Mouse (Mus musculus): ENCODE measurements at regions not wholly inside any gene's neighbourhood (a gene's known extent, or its start where the extent isn't known, plus 50 kb on each side); places are given as distances from the start of the nearest gene placed in this dataset.

DNA sequence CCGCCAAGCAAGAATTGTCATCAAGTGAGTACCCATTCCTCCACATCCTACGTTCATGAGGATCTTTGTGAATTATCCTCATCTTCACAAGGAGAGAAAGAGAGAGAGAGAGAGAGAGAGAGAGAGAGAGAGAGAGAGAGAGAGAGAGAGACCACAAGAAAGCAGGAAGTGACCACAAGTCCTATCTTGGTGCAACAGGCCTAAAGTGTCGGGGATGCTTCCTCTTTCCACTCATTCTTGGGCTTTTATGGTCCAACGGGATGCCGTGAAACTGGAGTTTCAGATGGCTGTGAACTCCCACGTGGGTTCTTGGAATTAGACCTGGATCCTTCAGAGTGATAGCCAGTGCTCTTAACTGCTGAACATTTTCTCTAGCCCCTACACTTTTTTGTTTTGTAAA is 53.1 kb upstream of the Rai14 start:
- DNase-seq (ENCODE audit: low spot score in 2 of 2) = no peak

DNA sequence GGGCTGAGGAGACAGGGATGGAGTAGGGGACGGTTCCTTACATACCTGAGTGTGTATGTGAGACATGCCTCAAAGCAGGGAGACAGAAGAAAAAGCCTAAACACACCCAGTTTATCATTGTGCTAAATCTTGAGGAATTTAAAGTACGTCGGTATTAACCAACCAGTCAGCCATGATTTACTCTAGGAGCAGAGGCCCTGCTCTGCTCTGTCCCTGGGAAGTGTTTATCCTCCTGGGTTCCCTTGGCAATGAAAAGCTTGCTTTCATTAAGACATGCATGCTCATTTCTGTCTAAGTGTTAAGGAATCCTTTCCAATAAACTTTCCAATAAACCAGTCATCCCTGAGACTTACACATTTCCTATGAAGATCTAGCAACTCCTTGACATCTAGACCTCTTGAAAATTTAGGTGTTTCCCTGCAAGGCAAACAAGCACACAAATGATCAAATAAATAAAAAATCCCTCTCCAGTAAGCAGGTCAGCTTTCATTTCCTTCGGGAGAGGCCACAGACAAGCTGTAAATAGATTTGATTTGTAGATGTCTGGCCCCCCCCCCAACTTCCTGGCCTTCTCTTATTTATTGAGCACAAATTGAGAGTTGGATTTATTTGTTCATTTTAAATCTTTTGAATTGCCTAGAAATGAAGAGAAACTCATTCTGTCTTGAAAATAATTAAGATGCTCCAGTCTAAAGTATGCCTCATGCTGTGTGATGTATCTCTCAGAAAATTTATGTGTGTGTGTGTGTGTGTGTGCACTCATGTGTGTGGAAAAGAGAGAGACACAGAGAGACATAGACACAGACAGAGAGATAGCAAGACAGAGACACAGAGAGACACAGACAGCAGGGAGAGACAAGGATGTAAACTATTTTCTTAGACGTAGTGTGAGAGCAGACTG is 56.2 kb upstream of the Rai14 start:
- DNase-seq (ENCODE audit: low spot score in 2 of 2) = no peak

DNA sequence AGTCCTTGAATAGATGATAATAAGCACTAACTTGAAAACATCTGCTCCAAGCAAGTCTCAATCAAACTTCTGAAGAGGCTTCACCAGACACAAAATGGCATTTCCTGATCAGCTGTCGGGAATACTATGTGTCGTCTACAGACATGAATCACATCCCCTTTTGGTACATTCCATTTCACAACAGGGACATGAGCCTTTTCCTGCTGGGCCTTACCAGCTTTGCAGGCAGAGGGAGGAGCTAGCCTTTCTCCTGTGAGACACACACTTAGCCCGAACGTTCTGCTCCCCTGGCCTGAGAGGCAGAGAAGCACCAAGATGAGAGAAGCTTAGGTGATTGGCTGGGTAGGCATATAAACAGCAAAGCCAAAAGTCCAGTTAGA is 56.9 kb upstream of the Rai14 start:
- DNase-seq (ENCODE audit: low spot score in 2 of 2) = no peak

DNA sequence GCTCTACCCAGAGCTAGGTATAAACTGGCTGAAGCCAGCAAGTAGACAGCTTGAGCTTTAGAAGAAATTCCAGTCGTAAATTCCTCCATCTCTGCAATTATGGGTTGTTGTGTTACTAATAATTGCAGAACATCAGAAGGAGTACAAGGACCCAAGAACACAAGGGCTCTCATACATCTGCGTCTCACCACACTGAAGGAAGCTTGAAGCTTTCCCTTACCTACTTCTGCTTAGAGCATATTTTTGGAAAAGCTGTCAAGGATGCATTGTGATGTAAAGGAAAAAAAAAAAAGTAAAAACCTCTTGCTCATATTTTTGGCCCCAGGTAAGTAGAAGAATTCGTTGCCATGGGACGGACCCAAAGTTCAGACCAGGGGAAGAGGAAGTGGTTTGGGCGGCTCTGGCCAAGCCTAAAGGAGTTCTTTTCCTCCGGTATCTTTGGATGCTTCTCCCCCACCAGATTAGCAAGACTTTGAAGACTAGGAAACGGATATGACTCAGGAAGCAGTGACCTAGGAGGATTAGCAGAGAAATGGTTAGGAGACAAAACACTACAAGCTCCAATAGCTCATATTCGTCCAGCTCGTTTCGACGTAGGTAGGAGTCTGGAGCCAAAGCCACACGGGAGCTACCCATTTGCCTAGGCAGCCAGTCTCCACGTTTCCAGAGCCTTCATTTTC is 65.7 kb upstream of the Rai14 start:
- no peak for DNase-seq (ENCODE audit: low spot score in 2 of 2)

DNA sequence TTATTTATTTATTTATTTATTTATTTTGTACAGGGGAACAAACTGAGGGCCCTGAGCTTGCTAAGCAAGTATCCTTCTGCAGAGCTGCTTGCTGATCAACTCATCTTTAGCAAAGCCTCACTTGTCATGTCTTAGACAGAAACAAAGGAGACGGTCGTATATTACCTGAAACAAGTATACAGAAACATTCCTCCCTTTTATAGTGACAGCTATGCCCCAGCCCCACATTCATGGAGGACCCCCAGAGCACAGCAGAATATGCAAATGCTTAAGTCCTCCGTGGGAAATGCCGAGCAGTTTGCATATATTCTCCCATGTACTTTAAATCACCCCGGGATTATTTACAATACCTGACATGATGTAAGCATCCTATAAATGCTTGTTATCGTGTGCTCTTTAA is 74.9 kb upstream of the Rai14 start:
- DNase-seq (ENCODE audit: low spot score in 2 of 2) = no peak

DNA sequence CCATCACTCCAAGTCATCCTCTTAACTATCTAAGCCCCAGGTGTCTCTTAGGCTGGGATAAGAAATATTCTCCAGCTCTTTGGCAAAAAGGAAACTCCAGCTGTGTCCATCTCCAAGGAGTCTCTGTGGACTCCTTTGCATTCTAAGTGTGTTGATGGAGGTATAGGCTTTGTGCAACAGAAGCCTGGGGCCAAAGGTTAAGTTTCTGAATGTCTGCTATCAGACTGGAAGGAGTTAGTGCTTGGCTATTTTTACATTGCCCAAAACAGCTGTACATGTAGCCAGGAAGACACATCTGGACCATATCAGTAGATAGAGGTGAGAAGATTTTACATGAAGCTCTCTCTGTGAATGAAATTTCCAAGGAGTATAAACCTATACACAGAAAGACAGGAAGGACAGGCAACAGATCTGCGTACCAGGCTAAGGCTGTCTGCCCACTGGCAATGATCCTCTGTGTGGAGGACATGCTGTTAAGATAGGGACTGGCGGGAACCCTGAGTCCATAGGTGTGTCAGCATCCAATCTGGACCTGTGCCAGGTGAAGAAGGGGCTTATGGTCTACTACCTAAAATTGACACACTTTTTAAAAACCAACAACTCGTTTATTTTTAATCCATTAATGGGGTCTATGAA is 76.6 kb upstream of the Rai14 start:
- no peak for DNase-seq (ENCODE audit: low spot score in 2 of 2)

DNA sequence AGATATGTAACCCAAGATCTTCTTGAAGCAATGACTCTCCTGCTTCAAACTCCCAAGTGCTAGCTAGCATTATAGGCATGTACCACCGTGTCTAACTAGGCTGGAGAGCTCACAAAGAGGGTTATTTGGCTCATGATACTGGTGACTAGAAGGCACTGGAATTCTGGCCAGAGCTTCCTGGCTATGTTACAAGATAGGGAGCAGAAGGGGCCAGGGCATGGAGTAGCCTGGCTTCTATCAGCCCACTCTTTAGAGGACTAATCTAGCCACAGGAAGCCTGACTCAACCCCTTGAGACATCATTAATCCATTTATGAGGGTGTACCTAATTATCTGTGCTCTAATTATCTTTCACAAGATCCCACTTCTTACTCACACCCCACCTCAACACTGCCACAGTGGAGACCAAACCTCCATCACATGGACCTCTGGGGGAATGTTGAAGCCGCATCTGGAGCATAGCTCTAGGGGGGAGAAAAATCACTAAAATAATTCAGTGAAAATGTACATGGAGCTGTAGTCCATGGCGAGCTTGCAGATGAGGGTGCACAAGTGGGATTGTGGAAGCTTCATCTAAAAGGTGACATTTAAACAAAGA is 77.2 kb upstream of the Rai14 start:
- DNase-seq (ENCODE audit: low spot score in 2 of 2) = no peak

DNA sequence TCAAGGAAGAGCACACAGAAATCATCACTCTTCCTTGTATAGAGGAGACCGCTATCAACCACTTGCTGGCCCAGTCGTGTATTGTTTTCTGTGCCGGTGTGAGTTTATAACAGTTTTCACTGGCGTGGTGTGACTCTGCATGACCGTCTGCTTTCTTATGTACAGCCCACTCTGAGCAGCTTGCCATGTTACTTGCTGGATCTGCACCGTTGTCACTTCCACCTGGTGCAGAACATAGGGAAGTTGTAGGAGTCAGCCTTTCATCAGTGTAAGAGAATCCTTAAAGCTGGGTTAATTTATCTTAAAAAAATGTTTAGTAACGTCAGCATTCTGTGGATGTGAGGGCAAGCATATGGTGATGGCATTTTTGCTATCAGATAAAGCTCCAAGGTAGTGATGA is 77.7 kb upstream of the Rai14 start:
- DNase-seq (ENCODE audit: low spot score in 2 of 2) = no peak

DNA sequence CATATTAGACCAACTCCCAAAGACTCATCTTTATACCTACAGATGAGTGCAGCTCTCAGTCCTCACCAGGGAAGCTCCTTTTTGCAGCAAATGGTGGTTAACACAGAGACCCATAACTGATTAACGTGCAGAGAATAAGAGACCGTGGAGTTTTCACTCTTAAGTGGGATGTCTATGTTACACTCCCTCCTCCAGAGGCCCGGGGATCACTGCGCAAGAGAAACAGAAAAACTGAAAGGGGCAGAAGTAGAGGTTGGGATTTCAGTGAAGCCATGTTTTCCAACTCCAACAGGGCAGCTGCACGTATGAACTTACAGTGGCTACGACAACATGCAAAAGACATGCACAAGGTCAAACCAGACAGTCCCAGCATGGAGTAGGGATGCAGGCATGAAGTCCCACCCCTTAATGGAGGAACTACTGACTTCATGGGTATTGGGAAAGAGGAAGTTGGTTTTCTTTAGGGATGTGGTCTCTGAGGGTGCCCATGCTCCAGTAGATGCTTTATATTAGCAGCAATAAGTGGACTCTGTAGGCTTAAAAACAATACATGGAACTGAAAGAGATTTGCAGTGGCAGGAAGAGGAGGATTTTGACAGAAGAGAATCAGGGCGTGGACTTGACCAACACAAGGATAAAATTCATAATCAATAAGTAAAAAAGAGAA is 80.8 kb upstream of the Rai14 start:
- no peak for DNase-seq (ENCODE audit: low spot score in 2 of 2)

DNA sequence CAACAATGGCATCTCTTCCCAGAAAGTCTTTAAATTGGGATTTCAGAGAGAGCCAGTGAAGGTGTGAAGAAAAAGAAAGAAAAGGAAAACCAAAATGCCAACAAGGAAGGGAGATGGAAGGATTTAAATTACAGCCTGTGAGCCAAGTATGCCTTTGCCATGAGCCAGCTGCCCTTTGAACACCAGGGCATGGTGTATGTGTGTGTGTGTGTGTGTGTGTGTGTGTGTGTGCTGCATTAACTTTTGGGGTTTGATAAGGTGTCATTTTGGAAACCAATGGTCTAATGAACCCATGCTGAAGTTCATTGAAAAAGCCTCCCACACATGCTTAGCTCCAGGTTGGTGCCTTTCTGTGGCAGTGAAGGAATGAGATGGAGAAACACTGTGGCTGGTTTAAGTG is 85.2 kb upstream of the Rai14 start:
- no peak for DNase-seq (ENCODE audit: low spot score in 2 of 2)

DNA sequence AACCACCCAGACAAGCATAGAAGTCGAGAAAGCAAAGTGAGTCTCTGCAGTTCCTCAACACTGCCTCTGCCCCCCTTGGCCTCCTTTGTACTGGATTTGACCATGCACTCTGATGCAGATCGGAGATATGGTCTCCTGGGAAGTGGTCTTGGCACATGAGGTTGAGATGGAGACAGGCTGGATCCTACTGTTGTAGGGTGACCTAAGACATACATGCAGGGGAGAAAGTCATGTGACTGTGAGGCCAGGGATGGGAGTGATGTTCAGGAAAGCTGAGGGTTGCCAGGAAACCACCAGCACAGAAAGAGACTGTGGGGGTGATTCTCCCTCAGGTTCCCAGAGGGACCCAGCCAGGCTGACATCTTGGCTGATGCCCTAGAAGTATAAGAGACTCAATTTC is 99.8 kb upstream of the Rai14 start:
- DNase-seq (ENCODE audit: low spot score in 2 of 2) = no peak

DNA sequence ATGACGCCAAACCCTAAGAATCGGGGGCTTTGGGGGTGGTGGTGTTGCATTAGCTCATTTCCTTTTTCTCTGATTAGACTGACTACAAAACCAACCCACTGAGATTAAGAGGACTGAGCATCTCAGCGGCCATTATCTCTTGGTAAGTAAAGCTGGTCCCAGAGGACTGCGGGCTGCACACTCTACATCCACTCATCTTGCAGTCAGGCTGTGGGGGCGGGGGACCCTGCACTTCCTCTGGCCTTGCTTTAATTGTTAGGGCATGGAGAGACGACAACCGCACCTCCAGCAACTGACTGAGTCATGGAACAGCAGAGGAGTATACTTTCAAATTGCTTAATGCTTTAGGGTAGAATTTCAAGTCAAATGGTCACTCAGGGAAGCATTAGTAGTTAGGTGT is 100.3 kb upstream of the Rai14 start:
- DNase-seq (ENCODE audit: low spot score in 2 of 2) = no peak

DNA sequence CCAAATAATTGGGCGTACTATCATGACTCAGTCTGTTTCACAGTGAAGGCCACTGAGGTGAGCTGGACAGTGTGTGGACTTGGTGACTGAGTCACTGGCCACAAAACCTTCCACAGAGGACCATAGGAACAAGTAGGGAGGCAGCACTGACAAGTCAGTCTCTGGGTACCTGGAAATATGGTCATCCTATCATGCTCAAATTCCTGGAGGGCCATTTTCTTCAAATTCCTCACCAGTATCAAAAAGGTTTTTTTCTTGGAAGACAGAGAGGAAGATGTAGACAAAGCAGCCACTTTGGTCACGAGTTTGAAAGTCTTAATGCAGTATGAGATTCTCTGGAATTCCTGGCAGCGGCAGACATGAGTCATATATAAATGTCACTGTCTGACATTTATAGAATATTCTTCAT is 101.8 kb upstream of the Rai14 start:
- DNase-seq (ENCODE audit: low spot score in 2 of 2) = no peak

DNA sequence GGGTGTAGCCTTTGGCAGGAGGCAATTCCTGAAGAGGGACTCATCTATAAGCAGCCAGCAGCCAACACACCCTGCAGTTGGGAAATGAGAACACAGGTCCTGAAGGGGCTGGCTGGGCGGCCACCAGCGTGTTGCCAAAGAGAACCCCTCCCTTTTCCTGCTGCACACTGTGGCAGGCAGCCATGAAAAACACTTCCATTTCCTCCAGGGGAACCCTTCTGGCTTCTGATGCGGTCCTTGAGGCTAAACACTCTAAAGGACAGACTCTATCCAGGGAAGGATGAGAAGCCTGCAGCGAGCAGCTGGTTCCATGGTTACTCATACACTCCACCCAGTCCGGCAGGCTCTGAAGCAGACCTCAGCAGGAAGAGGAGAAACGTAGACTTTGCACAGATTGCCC is 103.8 kb upstream of the Rai14 start:
- DNase-seq (ENCODE audit: low spot score in 2 of 2) = peak in 1 of 2 experiments; percentile 7

DNA sequence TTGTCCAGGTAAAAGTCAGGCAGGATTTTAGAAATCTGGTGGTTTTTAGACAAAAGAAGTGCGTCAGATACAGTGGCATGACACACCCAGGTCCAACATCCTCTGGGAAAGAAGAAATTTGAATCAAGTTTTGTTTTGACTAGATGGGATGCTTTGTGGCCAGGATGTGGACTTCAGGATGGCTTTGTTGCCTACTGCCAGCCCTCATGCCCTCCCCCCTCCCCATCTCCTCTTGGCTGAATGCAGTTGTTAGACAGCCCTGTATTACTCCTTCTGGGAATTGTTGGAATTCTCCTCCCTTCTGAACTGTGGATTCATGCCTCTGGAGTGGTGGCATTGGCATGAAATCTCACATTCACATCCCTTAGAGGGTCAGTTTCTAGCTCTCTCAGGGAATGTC is 104.3 kb upstream of the Rai14 start:
- DNase-seq (ENCODE audit: low spot score in 2 of 2) = no peak

DNA sequence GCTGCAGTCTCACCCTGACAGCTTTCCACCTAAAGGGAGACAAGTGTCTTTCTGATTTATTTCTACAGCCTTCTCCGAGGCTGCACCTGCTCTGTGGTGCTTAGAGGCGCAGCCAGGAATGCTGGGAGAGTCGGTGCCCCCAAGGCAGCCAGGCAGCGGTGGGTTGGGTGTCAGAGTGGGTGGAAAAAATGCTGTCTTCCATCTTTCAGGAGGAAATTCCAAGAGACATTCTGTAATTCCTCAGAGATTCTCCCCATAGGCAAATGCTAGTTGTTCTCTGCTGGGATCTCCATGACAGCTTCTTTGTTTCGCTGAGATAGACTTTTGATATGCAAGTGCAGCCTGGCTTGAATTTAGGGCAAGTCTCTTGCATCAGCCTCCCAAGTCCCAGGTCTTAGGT is 109.5 kb upstream of the Rai14 start:
- no peak for DNase-seq (ENCODE audit: low spot score in 2 of 2)

DNA sequence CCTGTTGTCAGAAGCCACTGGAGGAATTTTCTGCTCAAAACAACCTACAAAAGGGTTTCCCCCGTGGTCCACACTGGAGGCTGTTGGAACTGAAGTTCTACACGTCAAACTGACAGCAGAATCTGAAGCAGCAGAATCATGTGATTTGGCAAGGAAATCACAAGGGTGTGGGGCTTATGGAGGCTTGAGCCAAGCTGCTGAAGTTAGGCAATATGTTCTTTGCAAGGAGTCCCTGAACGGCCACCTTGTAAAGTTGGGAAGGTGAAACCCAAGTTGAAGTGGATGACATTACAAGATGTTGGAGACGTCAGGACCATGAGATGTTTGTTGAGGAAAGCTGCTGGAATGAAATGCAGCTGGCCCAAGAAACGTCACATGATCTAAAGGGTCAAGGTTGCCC is 115.2 kb upstream of the Rai14 start:
- DNase-seq (ENCODE audit: low spot score in 2 of 2) = no peak

DNA sequence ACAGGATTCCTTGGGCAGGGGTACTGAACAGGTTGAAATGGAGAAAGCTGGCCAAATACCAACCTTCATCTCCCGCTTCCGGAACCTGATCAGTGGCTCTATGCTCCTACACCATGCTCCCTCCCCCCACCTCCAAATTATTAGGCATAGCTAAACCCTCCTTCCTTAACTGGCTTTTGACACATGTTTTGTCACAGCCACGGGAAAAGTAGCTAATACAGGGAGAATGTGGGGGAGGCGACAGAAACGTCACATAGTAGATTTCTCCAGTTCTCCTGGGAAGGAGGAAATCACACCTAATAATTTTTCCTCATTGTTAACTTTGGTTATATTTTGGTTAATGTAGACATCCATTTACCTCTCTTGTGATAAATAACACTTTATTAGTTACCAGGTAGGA is 116.1 kb upstream of the Rai14 start:
- DNase-seq (ENCODE audit: low spot score in 2 of 2) = no peak

DNA sequence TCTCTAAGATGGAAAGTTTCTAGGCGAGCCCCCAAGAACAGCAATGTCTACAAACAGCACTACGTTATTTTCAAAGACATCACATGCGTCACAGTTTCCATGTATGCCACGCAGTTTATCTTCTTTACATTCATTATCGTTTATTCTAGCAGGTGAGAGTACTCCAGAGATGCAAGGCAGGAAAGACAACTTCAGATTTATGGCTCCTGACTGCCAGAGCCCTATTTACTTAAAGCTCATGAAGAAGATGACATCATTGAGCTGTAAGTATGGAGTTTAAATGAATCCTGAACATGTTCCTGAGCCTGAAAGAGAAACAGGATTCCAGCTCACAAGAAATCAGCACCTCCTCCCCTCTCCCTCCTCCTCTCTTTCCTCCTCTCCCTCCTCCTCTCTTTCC is 116.7 kb upstream of the Rai14 start:
- no peak for DNase-seq (ENCODE audit: low spot score in 2 of 2)

DNA sequence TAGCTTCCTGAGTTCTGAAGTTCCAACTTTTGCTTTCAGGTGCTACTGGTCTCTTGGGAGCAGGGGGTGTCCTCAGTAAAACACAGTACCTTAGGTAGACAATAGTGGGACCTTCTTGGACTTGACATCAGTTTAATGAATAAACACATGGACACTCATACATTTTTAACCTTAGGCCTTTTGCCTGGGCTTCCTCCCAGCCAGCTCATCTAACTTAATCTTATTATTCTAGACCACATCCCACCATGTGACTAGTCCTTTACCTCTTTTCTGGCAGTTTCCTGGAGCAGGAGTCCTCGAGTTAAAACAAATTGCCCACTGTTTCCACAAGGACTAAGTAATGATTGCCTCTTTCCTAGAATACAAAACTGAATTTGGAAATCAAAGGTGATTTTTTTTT is 117.9 kb upstream of the Rai14 start:
- DNase-seq (ENCODE audit: low spot score in 2 of 2) = no peak

DNA sequence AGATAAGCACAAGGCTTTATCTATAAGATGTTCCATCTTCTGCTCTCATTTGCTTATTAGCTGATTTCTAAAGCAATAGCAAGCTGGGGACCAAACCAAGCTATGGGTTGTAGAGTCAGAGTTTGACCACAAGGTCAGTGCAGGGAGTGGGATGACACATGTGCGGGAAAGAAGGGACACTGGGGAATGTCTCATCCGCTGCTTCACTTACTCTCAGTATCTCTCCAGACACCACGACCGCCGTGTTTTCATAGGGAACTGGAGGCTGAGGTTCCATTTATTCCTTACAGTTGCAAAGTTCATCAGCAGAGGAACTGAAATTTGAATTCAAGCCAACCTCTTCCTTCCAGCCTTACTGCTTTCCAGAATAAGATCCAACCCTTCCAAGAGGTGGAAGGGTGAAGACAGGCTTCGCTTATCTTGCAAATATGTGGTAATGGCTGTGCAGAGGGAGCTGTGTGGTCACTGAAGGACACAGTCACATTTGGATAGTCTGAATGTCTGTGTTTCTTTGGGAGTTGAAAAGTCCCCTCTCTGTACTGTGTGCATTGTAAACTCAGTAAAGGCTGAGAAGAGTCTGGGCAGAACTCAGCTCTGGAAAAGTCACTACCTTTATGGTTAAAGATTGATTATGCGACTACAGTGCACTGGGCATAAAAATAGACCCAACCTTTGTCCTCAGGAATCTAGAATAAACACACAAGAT is 118.1 kb upstream of the C1qtnf3 start:
- DNase-seq (ENCODE audit: low spot score in 2 of 2) = no peak

Measured in spleen, postnatal 36 days (tissue).